Comparison of ENCODE assay signal across 21 mouse cellular contexts in genomic region chr9:48983801-48984200, GRCm38 (mm10). TPM values are rescaled to one million over a fixed set of nuclear protein-coding genes. Genes with fewer than 3 reads are reported as not detected.
A peak's percentile ranks its signal among the peaks of the same experiment; 100 is the strongest.
DNase-seq lines count a peak whose midpoint lies in the region; ATAC-seq and TF ChIP-seq lines count a peak whose summit lies in the region.
"Not testable (repeated sequence)": the region's sequence is repeated elsewhere in the genome, so short reads cannot be mapped to it uniquely, and the experiment has no call there.
"Had no signal": no experiment of that assay in that cellular context is flagged by ENCODE, and none has a peak within 500 bp of the region (broad histone marks: within the 10 kb centered on the region; RNA-seq: fewer than 3 reads in every experiment).

No protein-coding gene starts in this region.

- DNase-seq in CH12.LX (ENCODE audit: extremely low read depth): peak; percentile 22
- DNase-seq in forebrain, embryonic 10.5 days (ENCODE audit: extremely low spot score, low spot score): not testable (repeated sequence)
- peak; percentile 24 for DNase-seq in liver, embryonic 13.5 days

- not testable (repeated sequence) for TF ChIP-seq RAD21 in CH12.LX (IDR thresholded peaks at IDR 0.05; ENCODE audit: low read depth, low read length)

- dilution Hi-C loops in CH12.LX (cut with MboI; ENCODE audit: extremely low pct_ligation_motif_present, extremely low pct_unique_long_range_greater_than_20kb, low sequenced_read_pairs): not testable (repeated sequence)

- not testable (repeated sequence) for TF ChIP-seq EP300 in CH12.LX (IDR thresholded peaks at IDR 0.05; ENCODE audit: low read length)

- H3K36me3 ChIP-seq in CH12.LX (replicated peaks in 1 of 2; ENCODE audit: control insufficient read depth in 1 of 2, insufficient read depth in 1 of 2, low read length in 1 of 2); forebrain, embryonic 10.5 days (replicated peaks); heart, embryonic 15.5 days; intestine, postnatal 0 days (ENCODE audit: control insufficient read depth, insufficient read depth); liver, embryonic 13.5 days; midbrain, embryonic 12.5 days; stomach, embryonic 14.5 days (ENCODE audit: control insufficient read depth, insufficient read depth, low read length): not testable (repeated sequence)

- not testable (repeated sequence) for H3K27me3 ChIP-seq in CH12.LX (replicated peaks); forebrain, embryonic 10.5 days (ENCODE audit: poor library complexity, severe bottlenecking); heart, embryonic 15.5 days; intestine, postnatal 0 days (replicated peaks; ENCODE audit: control insufficient read depth, insufficient read depth, low read length); liver, embryonic 13.5 days; midbrain, embryonic 12.5 days; stomach, embryonic 14.5 days (ENCODE audit: control insufficient read depth, insufficient read depth, low read length)

- H3K79me2 ChIP-seq in CH12.LX (replicated peaks; ENCODE audit: control insufficient read depth, extremely low read depth, insufficient read depth, poor library complexity, severe bottlenecking): not testable (repeated sequence)

- H3K4me1 ChIP-seq in CH12.LX (ENCODE audit: control insufficient read depth in 1 of 2, insufficient read depth in 2 of 2): peaks cover 2 to 23% of the 10 kb centered on the region in 2 experiments
- H3K4me1 ChIP-seq in bone marrow macrophage, adult 2 months (ENCODE audit: control insufficient read depth, insufficient read depth, low read length): peaks cover 15% of the 10 kb centered on the region
- H3K4me1 ChIP-seq in forebrain, embryonic 10.5 days: peaks cover 42% of the 10 kb centered on the region
- H3K4me1 ChIP-seq in heart, embryonic 15.5 days (replicated peaks): peaks cover 28% of the 10 kb centered on the region
- H3K4me1 ChIP-seq in intestine, postnatal 0 days (replicated peaks; ENCODE audit: control insufficient read depth, insufficient read depth, low read length): not testable (repeated sequence)
- H3K4me1 ChIP-seq in liver, embryonic 13.5 days (replicated peaks): peaks cover 60% of the 10 kb centered on the region
- peaks cover 33% of the 10 kb centered on the region for H3K4me1 ChIP-seq in midbrain, embryonic 12.5 days
- H3K4me1 ChIP-seq in stomach, embryonic 14.5 days (ENCODE audit: control insufficient read depth, insufficient read depth, low read length): peaks cover 13% of the 10 kb centered on the region; the same call in 1 of the 2 replicates

- not testable (repeated sequence) for TF ChIP-seq CTCF in CH12.LX (conservative IDR thresholded peaks at IDR 0.05 in 1 of 2, IDR thresholded peaks at IDR 0.05 in 1 of 2; ENCODE audit: low read depth in 2 of 2, low read length in 2 of 2); bone marrow macrophage, adult 2 months (IDR thresholded peaks at IDR 0.05; ENCODE audit: low read depth, low read length); intestine, postnatal 0 days (IDR thresholded peaks at IDR 0.05; ENCODE audit: low read depth)

- in situ Hi-C loops in CH12.LX (cut with MboI; ENCODE audit: low pct_ligation_motif_present, low pct_unique_long_range_greater_than_20kb, low sequenced_read_pairs): not testable (repeated sequence)

- H3K4me2 ChIP-seq in CH12.LX (ENCODE audit: insufficient read depth, low read depth, poor library complexity, severe bottlenecking); heart, embryonic 15.5 days: not testable (repeated sequence)
- H3K4me2 ChIP-seq in intestine, postnatal 0 days (replicated peaks; ENCODE audit: low read depth): peak overlapping the region; percentile 63
- peak overlapping the region; percentile 100 for H3K4me2 ChIP-seq in liver, embryonic 13.5 days
- 0 out of 2 replicates have a peak overlapping the region, but pooled peaks have one; percentile 71 for H3K4me2 ChIP-seq in midbrain, embryonic 12.5 days (replicated peaks)
- peak overlapping the region; percentile 64; the same call in 1 of the 2 replicates for H3K4me2 ChIP-seq in stomach, embryonic 14.5 days (replicated peaks; ENCODE audit: low read depth, low read length)

- WGBS in forebrain, embryonic 10.5 days: 97% methylated on average over 6 of the region's 6 CpGs
- 97% methylated on average over 6 of the region's 6 CpGs for WGBS in heart, embryonic 15.5 days
- WGBS in intestine, postnatal 0 days: 90% methylated on average over 6 of the region's 6 CpGs
- WGBS in liver, embryonic 13.5 days (ENCODE audit: insufficient replicate concordance): 83% methylated on average over 6 of the region's 6 CpGs
- WGBS in midbrain, embryonic 12.5 days: 93% methylated on average over 6 of the region's 6 CpGs
- WGBS in stomach, embryonic 14.5 days: 95% methylated on average over 6 of the region's 6 CpGs

- not testable (repeated sequence) for TF ChIP-seq POLR2A in CH12.LX (IDR thresholded peaks at IDR 0.05; ENCODE audit: low read depth, low read length); bone marrow macrophage, adult 2 months (IDR thresholded peaks at IDR 0.05; ENCODE audit: borderline replicate concordance, low read depth, low read length)

- H3K9me3 ChIP-seq in CH12.LX (replicated peaks; ENCODE audit: low read length); forebrain, embryonic 10.5 days; heart, embryonic 15.5 days (replicated peaks); intestine, postnatal 0 days (ENCODE audit: control insufficient read depth); liver, embryonic 13.5 days (replicated peaks); midbrain, embryonic 12.5 days; stomach, embryonic 14.5 days (ENCODE audit: control insufficient read depth, low read depth, low read length): not testable (repeated sequence)

- H3K27ac ChIP-seq in CH12.LX (ENCODE audit: insufficient read depth, low read depth); forebrain, embryonic 10.5 days; intestine, postnatal 0 days (ENCODE audit: low read depth, low read length); midbrain, embryonic 12.5 days (replicated peaks); stomach, embryonic 14.5 days (ENCODE audit: low read length): not testable (repeated sequence)
- H3K27ac ChIP-seq in bone marrow macrophage, adult 2 months (ENCODE audit: insufficient read depth, low read depth, low read length): peak overlapping the region; percentile 87; the same call in 1 of the 2 replicates
- 0 out of 2 replicates have a peak overlapping the region, but pooled peaks have one; percentile 90 for H3K27ac ChIP-seq in heart, embryonic 15.5 days
- peak overlapping the region; percentile 80; the same call in 1 of the 2 replicates for H3K27ac ChIP-seq in liver, embryonic 13.5 days

- H3K4me3 ChIP-seq in CH12.LX (replicated peaks in 1 of 3; ENCODE audit: low read depth in 2 of 3, low read length in 2 of 3, poor library complexity in 1 of 3); heart, embryonic 15.5 days; intestine, postnatal 0 days (ENCODE audit: low read depth, low read length); liver, embryonic 13.5 days (replicated peaks); midbrain, embryonic 12.5 days; stomach, embryonic 14.5 days (ENCODE audit: low read depth, low read length): not testable (repeated sequence)
- peak overlapping the region; percentile 63 for H3K4me3 ChIP-seq in bone marrow macrophage, adult 2 months (ENCODE audit: insufficient read depth, low read length)
- H3K4me3 ChIP-seq in forebrain, embryonic 10.5 days: peak overlapping the region; percentile 74; the same call in 1 of the 2 replicates

- ATAC-seq in heart, embryonic 15.5 days (replicated peaks; ENCODE audit: insufficient number of reproducible peaks, insufficient read depth, low FRiP score, low read depth); intestine, postnatal 0 days; liver, embryonic 13.5 days (ENCODE audit: low read depth); midbrain, embryonic 12.5 days (ENCODE audit: low FRiP score, low read depth); stomach, embryonic 14.5 days (ENCODE audit: insufficient number of reproducible peaks, insufficient read depth, low FRiP score, low read depth): not testable (repeated sequence)

- H3K9ac ChIP-seq in CH12.LX (ENCODE audit: insufficient read depth, low read depth); heart, embryonic 15.5 days; intestine, postnatal 0 days (ENCODE audit: low read depth, low read length); liver, embryonic 13.5 days; stomach, embryonic 14.5 days (replicated peaks; ENCODE audit: low read depth, low read length): not testable (repeated sequence)
- H3K9ac ChIP-seq in midbrain, embryonic 12.5 days (replicated peaks): peak overlapping the region; percentile 49; the same call in 1 of the 2 replicates

RNA-seq across cellular contexts. Expression of gene Usp28, which starts 1.4 kb away (rescaled TPM):
- total RNA-seq in CH12.LX (2012; rRNA removed) (5.5 and 7.0 TPM in 2 replicates), CH12.LX (2014; rRNA removed) (5.8 and 6.5 TPM in 2 replicates)
- polyA plus RNA-seq in CH12.LX (2012; ENCODE audit: insufficient read length, low read depth): 7.7 and 9.3 TPM in 2 replicates
- 18.2 and 18.7 TPM in 2 replicates for polyA plus RNA-seq in bone marrow macrophage, adult 2 months (2012; ENCODE audit: insufficient read depth, insufficient read length, missing spikeins)
- 56.2 and 56.4 TPM in 2 replicates for polyA plus RNA-seq in forebrain, embryonic 10.5 days (2016; fragmentation: Nextera tagmentation; extraction: Ambion mirVana)
- polyA plus RNA-seq in heart, embryonic 15.5 days (2015; fragmentation: Nextera tagmentation; extraction: Ambion mirVana): 99.1 and 102 TPM in 2 replicates
- polyA plus RNA-seq in intestine, postnatal 0 days (2015; fragmentation: Nextera tagmentation; extraction: Ambion mirVana): 5.5 and 6.4 TPM in 2 replicates
- polyA plus RNA-seq in liver, embryonic 13.5 days (2015; fragmentation: Nextera tagmentation; extraction: Ambion mirVana): 4.6 and 6.4 TPM in 2 replicates
- 46.3 and 53.9 TPM in 2 replicates for polyA plus RNA-seq in midbrain, embryonic 12.5 days (2016; fragmentation: Nextera tagmentation; extraction: Ambion mirVana)
- 34.5 and 37.3 TPM in 2 replicates for polyA plus RNA-seq in stomach, embryonic 14.5 days (2014; fragmentation: Nextera tagmentation; extraction: Ambion mirVana)

RNA-seq across cellular contexts. Expression of gene Htr3b, which starts 19.0 kb away (rescaled TPM):
- total RNA-seq in CH12.LX (2012; rRNA removed) (not detected in 2 replicates), CH12.LX (2014; rRNA removed) (not detected in 2 replicates)
- polyA plus RNA-seq in CH12.LX (2012; ENCODE audit: insufficient read length, low read depth): not detected in 2 replicates
- not detected in 2 replicates for polyA plus RNA-seq in bone marrow macrophage, adult 2 months (2012; ENCODE audit: insufficient read depth, insufficient read length, missing spikeins)
- polyA plus RNA-seq in forebrain, embryonic 10.5 days (2016; fragmentation: Nextera tagmentation; extraction: Ambion mirVana): 1.6 and 1.8 TPM in 2 replicates
- polyA plus RNA-seq in heart, embryonic 15.5 days (2015; fragmentation: Nextera tagmentation; extraction: Ambion mirVana): 0.24 TPM in 1 of 2 replicates, not detected in the other
- polyA plus RNA-seq in intestine, postnatal 0 days (2015; fragmentation: Nextera tagmentation; extraction: Ambion mirVana): 0.96 and 1.1 TPM in 2 replicates
- polyA plus RNA-seq in liver, embryonic 13.5 days (2015; fragmentation: Nextera tagmentation; extraction: Ambion mirVana): not detected in 2 replicates
- not detected in 2 replicates for polyA plus RNA-seq in midbrain, embryonic 12.5 days (2016; fragmentation: Nextera tagmentation; extraction: Ambion mirVana)
- polyA plus RNA-seq in stomach, embryonic 14.5 days (2014; fragmentation: Nextera tagmentation; extraction: Ambion mirVana): 0.24 and 0.36 TPM in 2 replicates
- total RNA-seq: G1E; gastrocnemius, postnatal 14 days; heart, adult 18-20 months; heart, postnatal 25 days; layer of hippocampus, adult 18-20 months; layer of hippocampus, postnatal 25 days; left cerebral cortex, postnatal 10 days; megakaryocyte progenitor cell, adult 5-6 weeks had no signal
- polyA plus RNA-seq: cerebellum, adult 2 months; erythroblast, embryonic 14.5 days; forebrain, embryonic 14.5 days; G1E; midbrain, embryonic 14.5 days; spleen, adult 2 months had no signal
